Mouse (Mus musculus): ENCODE measurements around the gene Sugct. TPM values are rescaled to one million over a fixed set of nuclear protein-coding genes. Genes with fewer than 3 reads are reported as not detected.

Sugct gene
- polyA plus RNA-seq, 1 experiment, result 1.0 TPM

- Histone ChIP-seq H3ac (ENCODE audit: control insufficient read depth, insufficient read length) (no peak overlapping the region), H3K4me2 (ENCODE audit: low read depth) (no peak overlapping the region), H3K4me3 (no peak overlapping the region), H3K79me2 (ENCODE audit: control insufficient read depth, insufficient read depth) (no peaks in the 10 kb centered on the region), H3K27me3 (ENCODE audit: control insufficient read depth, insufficient read depth, insufficient read length) (no peaks in the 10 kb centered on the region), H3K36me3 (ENCODE audit: control insufficient read depth, insufficient read depth) (no peaks in the 10 kb centered on the region)
- no peak for TF ChIP-seq TCF3 (IDR thresholded peaks at IDR 0.05; ENCODE audit: insufficient read length, low read depth)
- TF ChIP-seq SRF (IDR thresholded peaks at IDR 0.05; ENCODE audit: control insufficient read depth, insufficient read length, low read depth), result no peak
- no peak for TF ChIP-seq E2F4 (IDR thresholded peaks at IDR 0.05; ENCODE audit: insufficient read depth)
- TF ChIP-seq CEBPB (IDR thresholded peaks at IDR 0.05; ENCODE audit: insufficient read depth, poor library complexity, severe bottlenecking), result no peak
- no peak for TF ChIP-seq TCF12 (IDR thresholded peaks at IDR 0.05; ENCODE audit: insufficient read depth, poor library complexity, severe bottlenecking)
- TF ChIP-seq POLR2AphosphoS2 (IDR thresholded peaks at IDR 0.05; ENCODE audit: insufficient read length, low read depth), result no peak
- TF ChIP-seq MYOD1 (IDR thresholded peaks at IDR 0.05; ENCODE audit: control insufficient read depth in 1 of 3, insufficient read length in 2 of 3, low read depth in 2 of 3), result no peak
- no peak for TF ChIP-seq USF1 (IDR thresholded peaks at IDR 0.05; ENCODE audit: low read depth)
- no peak for TF ChIP-seq MYOG (IDR thresholded peaks at IDR 0.05; ENCODE audit: control insufficient read depth in 1 of 3, insufficient read depth in 1 of 3, insufficient read length in 2 of 3, low read depth in 2 of 3)
- no peak for TF ChIP-seq REST (IDR thresholded peaks at IDR 0.05; ENCODE audit: insufficient read depth, insufficient read length)
- no peak for TF ChIP-seq POLR2A (IDR thresholded peaks at IDR 0.05; ENCODE audit: insufficient read length, low read depth)
- TF ChIP-seq MAX (IDR thresholded peaks at IDR 0.05; ENCODE audit: low read depth), result no peak
Measured at GRCm38 (mm10) chr13:16921305-16921704, 774.0 kb downstream of the Sugct start.

- TF ChIP-seq TCF3 (IDR thresholded peaks at IDR 0.05; ENCODE audit: insufficient read length, low read depth) (no peak), POLR2AphosphoS2 (IDR thresholded peaks at IDR 0.05; ENCODE audit: insufficient read length, low read depth) (no peak)
Measured at GRCm38 (mm10) chr13:16915697-16916096, 779.7 kb downstream of the Sugct start.

GRCm38 (mm10) chr13:16912214-16912613, 783.1 kb downstream of the Sugct start:
- H3K4me3 ChIP-seq, result no peak overlapping the region
- no peaks in the 10 kb centered on the region for H3K36me3 ChIP-seq (ENCODE audit: control insufficient read depth, insufficient read depth)
- H3ac ChIP-seq (ENCODE audit: control insufficient read depth, insufficient read length), result no peak overlapping the region
- no peaks in the 10 kb centered on the region for H3K27me3 ChIP-seq (ENCODE audit: control insufficient read depth, insufficient read depth, insufficient read length)
- no peaks in the 10 kb centered on the region for H3K79me2 ChIP-seq (ENCODE audit: control insufficient read depth, insufficient read depth)
- TF ChIP-seq REST (IDR thresholded peaks at IDR 0.05; ENCODE audit: insufficient read depth, insufficient read length), result no peak
- no peak for TF ChIP-seq MAX (IDR thresholded peaks at IDR 0.05; ENCODE audit: low read depth)
- TF ChIP-seq E2F4 (IDR thresholded peaks at IDR 0.05; ENCODE audit: insufficient read depth), result no peak
- TF ChIP-seq MYOG (IDR thresholded peaks at IDR 0.05; ENCODE audit: control insufficient read depth in 1 of 3, insufficient read depth in 1 of 3, insufficient read length in 2 of 3, low read depth in 2 of 3), result no peak
- H3K4me2 ChIP-seq (ENCODE audit: low read depth), result no peak overlapping the region

More at GRCm38 (mm10) chr13:16915697-16916096, 779.7 kb downstream of the Sugct start:
- H3ac ChIP-seq (ENCODE audit: control insufficient read depth, insufficient read length), result no peak overlapping the region
- no peaks in the 10 kb centered on the region for H3K36me3 ChIP-seq (ENCODE audit: control insufficient read depth, insufficient read depth)
- no peak overlapping the region for H3K4me3 ChIP-seq
- no peaks in the 10 kb centered on the region for H3K79me2 ChIP-seq (ENCODE audit: control insufficient read depth, insufficient read depth)
- H3K4me2 ChIP-seq (ENCODE audit: low read depth), result no peak overlapping the region
- H3K27me3 ChIP-seq (ENCODE audit: control insufficient read depth, insufficient read depth, insufficient read length), result no peaks in the 10 kb centered on the region

- no peaks in the 10 kb centered on the region for H3K79me2 ChIP-seq (ENCODE audit: control insufficient read depth, insufficient read depth)
- H3K4me3 ChIP-seq, result no peak overlapping the region
- H3ac ChIP-seq (ENCODE audit: control insufficient read depth, insufficient read length), result no peak overlapping the region
- TF ChIP-seq POLR2A (IDR thresholded peaks at IDR 0.05; ENCODE audit: insufficient read length, low read depth) (no peak), E2F4 (IDR thresholded peaks at IDR 0.05; ENCODE audit: insufficient read depth) (no peak), SRF (IDR thresholded peaks at IDR 0.05; ENCODE audit: control insufficient read depth, insufficient read length, low read depth) (no peak), REST (IDR thresholded peaks at IDR 0.05; ENCODE audit: insufficient read depth, insufficient read length) (no peak), USF1 (IDR thresholded peaks at IDR 0.05; ENCODE audit: low read depth) (no peak), MAX (IDR thresholded peaks at IDR 0.05; ENCODE audit: low read depth) (no peak), TCF12 (IDR thresholded peaks at IDR 0.05; ENCODE audit: insufficient read depth, poor library complexity, severe bottlenecking) (no peak), CEBPB (IDR thresholded peaks at IDR 0.05; ENCODE audit: insufficient read depth, poor library complexity, severe bottlenecking) (no peak), MYOG (IDR thresholded peaks at IDR 0.05; ENCODE audit: control insufficient read depth in 1 of 3, insufficient read depth in 1 of 3, insufficient read length in 2 of 3, low read depth in 2 of 3) (no peak), POLR2AphosphoS2 (IDR thresholded peaks at IDR 0.05; ENCODE audit: insufficient read length, low read depth) (no peak)
- no peak overlapping the region for H3K4me2 ChIP-seq (ENCODE audit: low read depth)
- no peaks in the 10 kb centered on the region for H3K36me3 ChIP-seq (ENCODE audit: control insufficient read depth, insufficient read depth)
- H3K27me3 ChIP-seq (ENCODE audit: control insufficient read depth, insufficient read depth, insufficient read length), result no peaks in the 10 kb centered on the region
Measured at GRCm38 (mm10) chr13:16906974-16907373, 788.4 kb downstream of the Sugct start.

- no peak overlapping the region for H3ac ChIP-seq (ENCODE audit: control insufficient read depth, insufficient read length)
- no peaks in the 10 kb centered on the region for H3K27me3 ChIP-seq (ENCODE audit: control insufficient read depth, insufficient read depth, insufficient read length)
- H3K36me3 ChIP-seq (ENCODE audit: control insufficient read depth, insufficient read depth), result no peaks in the 10 kb centered on the region
- no peak for TF ChIP-seq MYOG (IDR thresholded peaks at IDR 0.05; ENCODE audit: control insufficient read depth in 1 of 3, insufficient read depth in 1 of 3, insufficient read length in 2 of 3, low read depth in 2 of 3)
- TF ChIP-seq POLR2AphosphoS2 (IDR thresholded peaks at IDR 0.05; ENCODE audit: insufficient read length, low read depth), result no peak
- no peak for TF ChIP-seq USF1 (IDR thresholded peaks at IDR 0.05; ENCODE audit: low read depth)
- TF ChIP-seq MAX (IDR thresholded peaks at IDR 0.05; ENCODE audit: low read depth), result no peak
- no peak for TF ChIP-seq POLR2A (IDR thresholded peaks at IDR 0.05; ENCODE audit: insufficient read length, low read depth)
- TF ChIP-seq MYOD1 (IDR thresholded peaks at IDR 0.05; ENCODE audit: control insufficient read depth in 1 of 3, insufficient read length in 2 of 3, low read depth in 2 of 3), result no peak
- no peak for TF ChIP-seq TCF12 (IDR thresholded peaks at IDR 0.05; ENCODE audit: insufficient read depth, poor library complexity, severe bottlenecking)
- TF ChIP-seq TCF3 (IDR thresholded peaks at IDR 0.05; ENCODE audit: insufficient read length, low read depth), result no peak
- no peak for TF ChIP-seq REST (IDR thresholded peaks at IDR 0.05; ENCODE audit: insufficient read depth, insufficient read length)
- no peak for TF ChIP-seq SRF (IDR thresholded peaks at IDR 0.05; ENCODE audit: control insufficient read depth, insufficient read length, low read depth)
- no peak for TF ChIP-seq CEBPB (IDR thresholded peaks at IDR 0.05; ENCODE audit: insufficient read depth, poor library complexity, severe bottlenecking)
- no peak for TF ChIP-seq E2F4 (IDR thresholded peaks at IDR 0.05; ENCODE audit: insufficient read depth)
- H3K4me2 ChIP-seq (ENCODE audit: low read depth), result no peak overlapping the region
- no peaks in the 10 kb centered on the region for H3K79me2 ChIP-seq (ENCODE audit: control insufficient read depth, insufficient read depth)
- H3K4me3 ChIP-seq, result no peak overlapping the region
Measured at GRCm38 (mm10) chr13:16901424-16901823, 793.9 kb downstream of the Sugct start.
